Mouse (Mus musculus): ENCODE measurements around the gene Vti1a.

Gene Vti1a

GRCm38 (mm10) chr19:55587638-55588421 is 271.7 kb downstream of the Vti1a start:
- DNase-seq (ENCODE audit: low spot score) = no peak

GRCm38 (mm10) chr19:55588948-55589896 is 273.1 kb downstream of the Vti1a start:
- no peak for DNase-seq (ENCODE audit: low spot score)

DNA sequence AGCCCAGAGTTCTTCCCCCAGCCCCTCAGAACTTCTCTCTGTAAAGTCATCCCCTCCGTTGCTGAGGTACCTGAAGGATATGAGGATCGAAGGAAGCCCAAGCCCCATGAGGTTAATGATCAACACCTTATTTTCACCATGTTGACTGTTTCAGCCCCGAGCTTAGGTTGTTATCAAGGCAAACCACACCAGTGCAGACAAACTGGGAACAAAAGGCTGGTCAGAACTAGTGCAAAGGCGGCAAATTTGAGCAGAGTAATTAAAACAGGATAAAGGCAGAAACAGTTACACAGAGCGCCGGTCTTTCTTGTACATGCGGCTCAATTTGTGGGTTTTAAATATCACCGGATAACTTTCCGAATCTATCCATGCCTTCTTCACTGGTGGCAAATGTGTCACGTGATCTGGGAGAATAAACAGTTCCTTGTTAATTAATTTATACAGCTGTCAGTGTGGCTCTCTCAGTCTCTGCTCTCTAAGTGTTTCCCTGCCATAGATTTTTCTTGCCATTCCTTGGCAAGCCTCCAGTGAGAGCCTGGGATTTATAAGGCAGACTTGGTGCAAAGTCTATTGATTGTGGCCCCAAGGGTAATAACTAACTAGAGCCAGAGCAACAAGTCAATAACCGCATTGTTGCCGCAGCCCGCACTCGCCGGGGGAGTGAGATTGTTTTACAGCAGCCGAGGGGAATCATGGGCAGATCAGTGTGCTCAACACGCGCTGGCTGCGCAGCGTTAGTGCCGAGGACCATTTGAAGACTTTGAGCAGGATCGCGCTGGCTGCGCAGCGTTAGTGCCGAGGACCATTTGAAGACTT is 277.0 kb downstream of the Vti1a start:
- DNase-seq (ENCODE audit: low spot score) = no peak

DNA sequence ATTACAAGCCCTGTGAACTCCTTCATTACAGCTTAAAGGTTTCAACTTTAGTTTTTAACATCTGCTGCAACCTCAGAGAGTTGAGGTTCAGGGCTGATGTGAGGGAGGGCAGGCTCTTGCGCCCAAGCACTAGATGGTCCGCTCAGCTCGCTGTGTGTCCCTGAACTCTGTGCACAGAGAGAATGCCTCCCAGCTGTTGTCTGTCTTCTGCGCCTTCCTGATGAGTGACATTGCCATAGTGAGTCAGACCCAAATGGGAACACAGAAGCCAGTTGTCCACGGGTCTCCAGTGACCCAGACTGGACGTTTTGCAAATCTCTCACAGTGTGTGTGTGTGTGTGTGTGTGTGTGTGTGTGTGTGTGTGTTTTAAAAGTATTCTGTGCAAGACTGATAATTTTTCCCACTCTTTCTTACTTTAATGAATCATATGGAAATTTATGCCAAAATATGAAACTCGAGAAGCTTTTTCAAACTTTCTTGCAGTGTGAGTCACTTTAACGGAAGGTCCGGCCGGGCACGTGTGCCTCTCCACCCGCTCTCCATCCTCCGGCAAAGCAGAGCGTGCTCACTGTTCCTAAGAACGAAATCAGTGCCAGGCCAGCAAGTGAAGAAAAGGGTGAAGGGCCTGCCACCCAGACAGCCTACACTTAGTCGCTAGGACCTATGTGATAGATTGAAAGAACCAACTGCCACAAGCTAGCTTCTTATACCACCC is 277.8 kb downstream of the Vti1a start:
- DNase-seq (ENCODE audit: low spot score) = peak; percentile 66

DNA sequence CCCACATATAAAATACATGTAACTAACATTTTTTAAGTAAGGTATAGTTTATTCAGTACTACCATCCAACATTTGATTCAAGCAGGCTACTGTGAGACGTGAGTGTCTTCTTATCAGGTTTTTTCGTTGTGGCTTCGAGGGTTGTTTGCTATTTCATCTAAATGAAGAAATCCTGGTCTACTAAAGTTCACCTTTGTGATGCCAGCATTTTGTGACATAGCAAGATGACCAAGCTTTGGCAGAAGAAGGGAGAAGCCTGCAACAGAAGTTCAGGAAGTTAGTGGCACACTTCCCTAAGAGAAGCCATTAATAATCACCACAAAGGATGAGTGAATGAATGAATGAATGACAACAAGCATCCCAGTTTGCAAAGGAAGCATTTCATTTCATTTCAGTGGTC is 278.4 kb downstream of the Vti1a start:
- DNase-seq (ENCODE audit: low spot score) = no peak

DNA sequence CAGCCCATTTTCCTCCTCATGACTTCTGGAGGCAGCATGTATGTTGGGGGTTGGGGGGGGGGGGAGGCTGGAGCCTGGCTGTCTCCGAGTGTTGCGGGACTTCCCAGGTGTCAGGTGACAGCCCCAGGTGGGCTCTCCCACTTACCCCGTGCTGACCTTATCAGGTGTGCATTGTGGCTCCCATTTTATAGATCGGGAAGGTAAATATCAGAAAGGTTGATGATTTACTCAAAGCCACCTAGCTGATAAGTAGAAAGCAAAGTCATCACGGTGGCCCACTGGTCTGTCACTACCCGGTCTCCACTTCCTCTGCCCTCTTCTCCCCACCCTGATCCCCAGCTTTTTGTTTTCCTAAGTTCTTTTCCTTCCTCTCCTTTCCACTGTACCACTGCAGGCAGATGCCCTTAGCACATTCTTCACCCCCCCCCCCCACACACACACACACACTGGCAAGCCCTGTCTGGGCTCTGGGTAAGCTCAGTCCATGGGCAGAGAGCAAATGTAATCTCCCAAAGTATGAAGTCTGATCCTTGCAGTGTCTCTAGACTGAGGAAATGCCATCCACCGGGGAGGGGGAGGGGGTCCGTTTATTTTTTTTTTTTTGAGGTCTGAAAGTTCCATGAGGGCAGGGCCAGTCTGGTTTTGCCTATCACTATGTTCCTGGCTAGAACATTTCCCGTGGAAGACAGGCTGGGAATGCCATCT is 280.0 kb downstream of the Vti1a start:
- no peak for DNase-seq (ENCODE audit: low spot score)

DNA sequence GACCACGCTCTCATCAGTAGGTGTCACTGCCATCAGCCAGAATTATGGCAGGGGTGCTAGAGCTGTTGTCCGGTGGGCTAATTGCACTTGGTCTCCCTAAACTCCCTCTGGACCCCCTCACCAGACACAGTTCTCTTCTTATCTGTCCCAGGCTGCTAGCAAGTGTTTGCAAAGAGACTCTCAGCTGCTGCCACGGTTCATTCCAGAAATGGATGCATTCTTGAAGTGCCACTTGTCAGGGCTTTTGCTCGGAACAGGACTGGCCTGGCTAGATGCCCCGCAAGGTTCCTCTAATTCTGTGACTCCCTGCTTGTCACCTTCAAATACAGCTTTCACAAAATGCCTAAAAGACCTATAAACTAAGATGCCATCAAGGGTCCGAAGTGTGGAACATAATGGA is 280.7 kb downstream of the Vti1a start:
- peak; percentile 22 for DNase-seq (ENCODE audit: low spot score)

DNA sequence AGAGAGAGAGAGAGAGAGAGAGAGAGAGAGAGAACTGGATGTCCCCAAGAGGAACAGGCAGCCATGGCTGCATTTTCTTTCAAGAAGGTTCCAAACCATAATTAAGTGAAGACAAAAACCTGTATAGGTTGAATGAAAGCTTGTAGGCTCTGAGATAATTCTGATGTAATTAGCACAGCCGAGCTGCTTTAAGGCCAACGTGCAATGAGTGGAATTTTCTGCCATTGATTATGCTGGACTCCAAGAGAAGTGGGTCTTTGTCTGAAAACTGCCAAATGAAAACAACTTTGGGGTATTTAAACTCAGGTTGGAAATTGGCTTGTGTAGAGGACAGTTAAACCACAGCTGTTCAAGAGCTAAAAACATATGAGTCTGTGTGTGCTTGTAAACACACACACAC is 281.2 kb downstream of the Vti1a start:
- no peak for DNase-seq (ENCODE audit: low spot score)

DNA sequence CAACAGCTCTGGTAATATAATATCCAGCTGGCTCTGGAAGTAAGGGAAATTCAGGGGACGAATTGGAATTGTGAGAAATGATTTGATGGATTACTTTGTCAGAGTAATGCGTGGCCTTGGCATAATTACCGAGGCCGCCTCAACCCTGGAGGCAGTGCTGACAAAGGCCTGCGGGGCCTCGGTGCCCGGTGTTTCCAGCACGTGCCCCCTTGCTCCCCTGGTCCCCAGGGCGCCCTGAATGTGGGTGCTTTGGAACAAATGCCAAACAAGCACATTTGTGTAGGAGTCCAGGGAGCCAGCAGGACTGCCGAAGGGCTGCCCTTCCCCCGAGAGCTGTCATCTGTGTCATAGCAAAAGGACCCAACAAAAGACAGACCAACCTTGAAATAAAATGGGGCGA is 281.9 kb downstream of the Vti1a start:
- no peak for DNase-seq (ENCODE audit: low spot score)

DNA sequence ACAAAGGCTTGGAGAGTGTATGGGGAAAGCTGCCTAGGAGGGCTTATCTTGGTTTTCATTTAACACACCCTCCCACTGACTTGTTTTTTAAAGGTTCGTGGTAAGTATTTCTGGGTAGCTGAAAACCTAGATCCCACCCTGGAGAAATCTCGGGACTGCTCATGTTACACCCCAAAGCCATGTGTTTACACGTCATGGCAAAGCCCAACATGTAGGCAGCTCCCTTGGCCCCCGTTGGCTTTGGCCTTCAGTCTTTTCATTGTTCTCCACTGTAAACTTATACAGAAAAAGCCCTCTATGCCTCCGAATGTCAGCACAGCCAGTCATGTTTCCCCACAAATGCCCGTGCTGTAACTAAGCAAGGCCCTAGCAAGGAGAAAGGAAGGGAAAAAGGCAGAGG is 283.0 kb downstream of the Vti1a start:
- DNase-seq (ENCODE audit: low spot score) = no peak

GRCm38 (mm10) chr19:55607725-55608124 is 291.6 kb downstream of the Vti1a start:
- no peak for DNase-seq (ENCODE audit: low spot score)

- no peak for DNase-seq (ENCODE audit: low spot score)
Observed at GRCm38 (mm10) chr19:55608858-55609375, 292.8 kb downstream of the Vti1a start.

DNA sequence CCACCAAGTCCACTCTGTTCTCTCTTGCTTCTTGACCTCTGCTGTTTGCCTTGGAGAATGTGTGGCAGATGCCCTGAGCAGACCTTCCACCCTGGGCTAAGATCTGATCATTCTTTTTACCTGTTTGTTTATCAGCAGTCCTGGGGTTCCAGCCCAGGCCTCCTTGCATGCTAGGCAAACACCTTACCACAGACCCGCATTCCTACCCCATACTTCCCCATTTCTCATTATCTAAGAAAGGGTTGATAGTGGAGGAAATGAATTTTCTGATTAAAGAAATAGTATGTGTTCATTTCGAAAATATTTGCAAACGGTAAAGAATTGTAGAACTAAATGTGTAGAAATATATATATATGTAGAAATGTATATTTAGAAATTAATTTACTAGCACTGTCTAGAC is 293.7 kb downstream of the Vti1a start:
- no peak for DNase-seq (ENCODE audit: low spot score)

DNA sequence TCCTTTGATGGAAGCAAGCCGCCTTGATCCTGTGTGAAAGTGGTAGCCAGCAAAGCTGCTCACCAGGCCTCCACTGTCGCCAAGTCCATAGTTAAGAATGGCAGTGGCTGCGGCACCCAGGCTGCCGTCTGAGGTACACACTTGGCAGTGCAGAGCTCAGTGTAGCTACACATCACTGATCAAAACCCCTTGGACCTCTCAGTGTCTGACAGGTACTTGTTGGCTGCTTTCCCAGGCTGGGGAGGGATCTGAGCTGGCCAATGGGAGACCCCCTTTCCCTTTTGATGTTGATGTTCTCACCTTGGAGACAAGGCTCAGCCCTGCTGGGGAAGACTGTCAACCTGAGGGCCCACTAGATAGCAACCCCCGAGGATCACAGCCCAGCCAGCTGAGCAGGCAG is 299.6 kb downstream of the Vti1a start:
- no peak for DNase-seq (ENCODE audit: low spot score)

GRCm38 (mm10) chr19:55616276-55616675 is 300.2 kb downstream of the Vti1a start:
- no peak for DNase-seq (ENCODE audit: low spot score)

DNA sequence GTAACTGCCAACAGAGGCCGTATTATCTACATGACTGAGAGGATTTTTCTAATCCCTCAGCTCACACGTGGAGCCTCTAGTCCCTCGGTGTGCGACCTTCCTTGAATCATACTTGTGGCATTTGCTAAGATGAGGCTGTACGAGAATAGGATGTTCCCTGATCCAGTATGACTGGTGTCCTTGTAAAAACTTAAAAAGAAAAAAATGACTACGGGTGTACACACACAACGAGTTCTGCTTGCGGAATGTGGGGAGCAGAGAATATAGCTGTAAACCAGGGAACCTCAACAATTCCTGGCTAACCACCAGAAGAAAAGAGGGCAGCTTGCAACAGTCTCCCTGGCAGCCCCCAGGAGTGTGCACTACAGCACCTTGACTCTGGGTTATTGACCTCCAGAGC is 300.8 kb downstream of the Vti1a start:
- DNase-seq (ENCODE audit: low spot score) = no peak

DNA sequence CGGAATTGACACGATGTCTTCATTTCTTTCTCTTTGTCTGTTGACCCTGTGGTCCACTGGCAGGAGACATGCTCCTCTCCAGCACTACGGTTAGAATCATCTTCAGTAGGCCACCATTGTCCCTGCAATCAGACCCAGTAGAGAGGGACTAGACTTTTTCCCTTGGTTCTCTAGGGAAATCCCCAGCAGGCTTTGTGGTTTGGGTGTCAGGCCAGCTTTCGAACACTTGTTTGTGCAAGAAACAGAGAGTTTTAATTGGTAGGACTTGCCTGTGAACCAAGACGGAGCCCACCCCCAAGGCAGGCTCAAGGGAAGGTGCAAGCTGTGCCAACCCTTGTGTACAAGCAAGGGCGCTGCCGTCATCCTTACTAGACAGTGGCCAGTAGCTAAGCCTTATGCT is 302.5 kb downstream of the Vti1a start:
- no peak for DNase-seq (ENCODE audit: low spot score)

- DNase-seq (ENCODE audit: low spot score) = no peak
Observed at GRCm38 (mm10) chr19:55620411-55621008, 304.4 kb downstream of the Vti1a start.

DNA sequence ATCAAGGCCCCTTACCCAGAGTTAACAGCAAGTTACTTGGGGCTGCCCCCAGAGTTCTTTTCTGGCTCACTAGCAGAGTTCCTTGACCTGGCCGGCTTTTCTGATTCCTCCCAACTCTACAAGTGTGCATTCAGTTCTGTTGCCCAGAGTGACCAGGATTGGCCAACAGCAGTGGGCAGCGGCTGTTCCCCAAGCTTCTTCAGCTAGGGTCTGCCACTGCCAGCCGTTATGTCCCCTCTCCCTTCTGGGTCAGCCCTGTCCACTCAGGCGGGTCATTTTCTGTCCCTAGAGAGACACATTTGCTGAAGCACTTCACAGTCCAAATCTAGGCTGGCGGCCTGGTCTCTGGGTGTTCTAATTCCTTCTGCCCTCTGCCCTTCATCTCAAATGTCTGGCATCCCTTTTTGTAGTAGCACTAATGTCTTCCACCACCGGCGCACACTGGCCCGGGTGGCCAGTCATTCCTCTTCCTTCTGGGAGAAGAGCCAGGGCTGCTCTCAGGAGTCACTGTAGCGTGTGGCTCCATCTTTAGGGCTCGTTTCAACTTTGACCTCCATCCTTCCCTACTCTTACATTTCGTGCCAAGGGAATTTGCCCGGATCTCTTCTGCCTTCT is 305.0 kb downstream of the Vti1a start:
- DNase-seq (ENCODE audit: low spot score) = no peak

- no peak for DNase-seq (ENCODE audit: low spot score)
Observed at GRCm38 (mm10) chr19:55622821-55623220, 306.7 kb downstream of the Vti1a start.
